In genomic region chr2:35441419-35441818, GRCm38 (mm10) we compare ENCODE assay signal across 25 mouse cellular contexts. TPM values are rescaled to one million over a fixed set of nuclear protein-coding genes. Genes with fewer than 3 reads are reported as not detected.
DNase-seq lines count a peak whose midpoint lies in the region; ATAC-seq and TF ChIP-seq lines count a peak whose summit lies in the region.
"Had no signal": no experiment of that assay in that cellular context is flagged by ENCODE, and none has a peak within 500 bp of the region (broad histone marks: within the 10 kb centered on the region; RNA-seq: fewer than 3 reads in every experiment).

No protein-coding gene starts in this region.

- DNase-seq in heart, adult 2 months, result peak in 1 of 2 experiments; percentile 18
- DNase-seq in heart, adult 8-10 months (ENCODE audit: low spot score), result no peak
- DNase-seq in kidney, postnatal 36 days, result no peak
- DNase-seq in 416B (ENCODE audit: low read depth), result peak; percentile 62
- no peak for DNase-seq in ovary, postnatal 14 days (ENCODE audit: low spot score)
- DNase-seq: cerebellum, adult 2 months; cerebellum, postnatal 36 days; forebrain, postnatal 0 days; kidney, adult 8-10 months; layer of hippocampus, postnatal 36 days; lung, postnatal 14 days; thymus, postnatal 25 days had no signal

- no peak overlapping the region for H3K9ac ChIP-seq in heart, adult 2 months (ENCODE audit: low read depth, low read length)
- H3K9ac ChIP-seq in kidney, embryonic 15.5 days, result no peak overlapping the region
- H3K9ac ChIP-seq: forebrain, postnatal 0 days; liver, embryonic 15.5 days; neural tube, embryonic 15.5 days had no signal

- ATAC-seq in kidney, embryonic 15.5 days (replicated peaks; ENCODE audit: low FRiP score), result no peak
- ATAC-seq in megakaryocyte progenitor cell, adult 5-6 weeks (replicated peaks; ENCODE audit: poor library complexity), result peak; percentile 36
- ATAC-seq: forebrain, postnatal 0 days; midbrain, embryonic 16.5 days had no signal

- no peaks in the 10 kb centered on the region for H3K79me2 ChIP-seq in heart, adult 2 months (replicated peaks; ENCODE audit: control insufficient read depth, insufficient read depth, low read length)

- TF ChIP-seq POLR2A in heart, adult 2 months (IDR thresholded peaks at IDR 0.05; ENCODE audit: insufficient read depth, low read depth, low read length), result no peak

- no peaks in the 10 kb centered on the region for H3K36me3 ChIP-seq in heart, adult 2 months (ENCODE audit: control insufficient read depth, insufficient read depth, low read length)
- H3K36me3 ChIP-seq in kidney, embryonic 15.5 days, result no peaks in the 10 kb centered on the region
- H3K36me3 ChIP-seq: forebrain, embryonic 10.5 days; neural tube, embryonic 15.5 days had no signal

- 46% methylated on average over 6 of the region's 6 CpGs for WGBS in heart, adult 2 months
- 70% methylated on average over 6 of the region's 6 CpGs for WGBS in kidney, embryonic 15.5 days

- peak overlapping the region; percentile 16; the same call in 1 of the 2 replicates for H3K27ac ChIP-seq in heart, adult 2 months
- 0 out of 2 replicates have a peak overlapping the region, but pooled peaks have one; percentile 24 for H3K27ac ChIP-seq in kidney, embryonic 15.5 days
- H3K27ac ChIP-seq: forebrain, embryonic 10.5 days; liver, embryonic 15.5 days; neural tube, embryonic 15.5 days had no signal

- no peaks in the 10 kb centered on the region for H3K27me3 ChIP-seq in heart, adult 2 months (ENCODE audit: control insufficient read depth, insufficient read depth, low read length)
- no peaks in the 10 kb centered on the region for H3K27me3 ChIP-seq in kidney, embryonic 15.5 days
- H3K27me3 ChIP-seq: liver, embryonic 15.5 days; megakaryocyte, embryonic 14.5 days; neural tube, embryonic 15.5 days had no signal

- no peak for TF ChIP-seq EP300 in heart, adult 2 months (IDR thresholded peaks at IDR 0.05; ENCODE audit: insufficient read depth, low read depth, low read length)

- no peak overlapping the region for H3K4me2 ChIP-seq in kidney, embryonic 15.5 days
- H3K4me2 ChIP-seq: liver, embryonic 15.5 days; neural tube, embryonic 15.5 days had no signal

- H3K4me3 ChIP-seq in heart, adult 2 months, result no peak overlapping the region
- H3K4me3 ChIP-seq in kidney, embryonic 15.5 days (replicated peaks), result no peak overlapping the region
- H3K4me3 ChIP-seq: forebrain, embryonic 10.5 days; liver, embryonic 15.5 days; megakaryocyte, embryonic 14.5 days; neural tube, embryonic 15.5 days had no signal

- peaks cover 24% of the 10 kb centered on the region for H3K4me1 ChIP-seq in heart, adult 2 months (ENCODE audit: control insufficient read depth, insufficient read depth, low read length)
- peaks cover 60% of the 10 kb centered on the region for H3K4me1 ChIP-seq in kidney, embryonic 15.5 days

- no peaks in the 10 kb centered on the region for H3K9me3 ChIP-seq in kidney, embryonic 15.5 days (replicated peaks)
- H3K9me3 ChIP-seq: forebrain, embryonic 10.5 days; liver, embryonic 15.5 days; megakaryocyte, embryonic 14.5 days; neural tube, embryonic 15.5 days had no signal

- TF ChIP-seq CTCF in heart, adult 2 months (IDR thresholded peaks at IDR 0.05), result no peak

- intact Hi-C loops in heart, adult 2 months (cut with DNase I), result no loop called here

RNA-seq across cellular contexts. Expression of gene Ggta1, which starts 21.6 kb away (rescaled TPM):
- 10 to 100 TPM; 15.4 to 15.5 TPM for total RNA-seq in heart, adult 2 months (2021)
- 8.6 and 16.0 TPM in 2 replicates for polyA plus RNA-seq in heart, adult 2 months (2012; rRNA removed)
- 10 to 100 TPM in 3 of 4 experiments, 1 to 10 TPM in 1; 9.9 to 18.2 (median 14.5) TPM for total RNA-seq in heart, adult 8-10 months (2022)
- 20.5 and 22.3 TPM in 2 replicates for polyA plus RNA-seq in kidney, embryonic 15.5 days (2015; fragmentation: Nextera tagmentation; extraction: Ambion mirVana)
- total RNA-seq in megakaryocyte progenitor cell, adult 5-6 weeks (2015), result 50.8 and 54.4 TPM in 2 replicates
- total RNA-seq in megakaryocyte progenitor cell, adult 5-6 weeks (2017), result 72.0 and 77.3 TPM in 2 replicates

RNA-seq across cellular contexts. Expression of gene 4930402F06Rik, which starts 44.4 kb away (rescaled TPM):
- total RNA-seq in heart, adult 2 months (2021), result not detected
- polyA plus RNA-seq in heart, adult 2 months (2012; rRNA removed), result not detected in 2 replicates
- not detected for total RNA-seq in heart, adult 8-10 months (2022)
- not detected in 2 replicates for polyA plus RNA-seq in kidney, embryonic 15.5 days (2015; fragmentation: Nextera tagmentation; extraction: Ambion mirVana)
- total RNA-seq in megakaryocyte progenitor cell, adult 5-6 weeks (2015), result not detected in 2 replicates
- not detected in 2 replicates for total RNA-seq in megakaryocyte progenitor cell, adult 5-6 weeks (2017)
- total RNA-seq: adrenal gland, adult 18-20 months; adrenal gland, postnatal 4 days; forebrain, postnatal 0 days; layer of hippocampus, postnatal 36 days; left cerebral cortex, postnatal 25 days had no signal
- polyA plus RNA-seq: cerebellum, adult 2 months; forebrain, embryonic 10.5 days; forebrain, postnatal 0 days; gonadal fat pad, adult 2 months; hindbrain, embryonic 11.5 days; limb, embryonic 14.5 days; liver, embryonic 15.5 days; midbrain, embryonic 16.5 days; neural tube, embryonic 15.5 days had no signal
